Mouse (Mus musculus) thymus, adult 18-20 months (tissue): ENCODE data around the gene Ptpn3.

Experiments used
- DNase-seq, 2 experiments: peaks; one replicate each; pipeline ENCODE4 v3.0.0; 2022; ENCODE audit warnings: mixed read lengths in 2 of 2

Ptpn3 gene

DNA sequence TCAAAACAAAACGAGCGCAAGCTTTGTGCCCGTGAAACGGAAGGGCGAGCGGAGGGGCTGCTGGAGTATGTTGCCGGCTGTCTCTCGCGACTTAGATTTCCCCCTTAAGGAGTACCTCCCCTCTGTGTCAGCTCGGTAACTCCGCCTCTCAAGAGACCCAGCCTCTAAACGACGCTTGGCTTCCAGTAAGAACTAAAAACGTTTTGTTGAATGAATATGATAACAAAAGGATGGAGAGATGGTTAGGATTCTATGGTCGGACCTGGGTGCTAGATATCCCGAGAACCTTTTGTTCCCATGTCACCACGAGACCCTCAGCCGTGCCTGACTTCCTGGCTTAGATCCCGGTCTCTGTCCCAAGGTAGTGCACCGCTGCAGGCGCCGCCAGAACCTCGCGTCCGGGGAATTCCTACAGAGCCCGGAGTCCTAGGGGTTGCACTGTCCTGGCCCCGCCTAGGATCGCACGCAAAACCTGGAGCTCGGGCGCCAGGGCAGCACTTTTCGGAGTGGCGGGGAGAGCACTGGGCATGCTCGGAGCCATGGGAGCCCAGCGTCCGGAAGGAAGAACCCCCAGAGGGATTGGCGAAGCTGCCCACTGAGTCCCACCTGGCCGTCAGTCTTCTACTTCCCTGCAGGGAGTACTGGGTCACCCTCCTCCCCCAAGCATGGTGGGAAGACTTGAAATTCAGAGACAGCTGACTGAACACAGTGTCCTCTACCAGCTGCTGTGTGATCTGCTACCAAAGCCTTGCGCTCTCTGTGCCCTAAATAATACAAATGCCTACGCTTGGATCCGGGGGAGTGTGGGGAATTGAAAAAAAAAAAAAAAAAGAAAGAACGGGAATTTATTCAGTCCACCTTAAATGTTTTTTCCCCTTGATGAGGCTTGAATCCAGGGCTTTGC is at the start of gene Ptpn3:
TSS of gene Ptpn3 (minus strand) at position 428 of the 904 bp plus-strand sequence.
- DNase-seq, result peak; percentile 35

DNA sequence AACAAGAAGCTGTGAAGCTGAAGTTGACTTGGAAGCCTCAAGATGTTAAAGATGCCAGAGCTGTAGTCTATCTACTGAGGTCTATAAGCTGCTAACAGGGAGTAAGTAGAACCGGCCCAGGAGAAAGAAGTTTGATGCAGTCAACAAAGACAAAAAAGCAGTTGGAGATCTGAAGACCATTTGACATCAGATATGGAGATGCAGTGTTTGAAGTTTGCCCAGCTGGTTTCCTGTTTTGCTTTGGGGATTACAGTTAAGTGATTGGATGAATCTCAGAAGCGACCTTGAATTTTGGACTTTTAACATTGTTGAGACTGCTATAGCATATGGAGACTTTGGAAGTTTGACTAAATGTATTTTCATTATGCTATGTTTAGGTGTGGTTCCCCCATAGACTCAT is 48.9 kb upstream of the Ptpn3 start:
- no peak for DNase-seq

DNA sequence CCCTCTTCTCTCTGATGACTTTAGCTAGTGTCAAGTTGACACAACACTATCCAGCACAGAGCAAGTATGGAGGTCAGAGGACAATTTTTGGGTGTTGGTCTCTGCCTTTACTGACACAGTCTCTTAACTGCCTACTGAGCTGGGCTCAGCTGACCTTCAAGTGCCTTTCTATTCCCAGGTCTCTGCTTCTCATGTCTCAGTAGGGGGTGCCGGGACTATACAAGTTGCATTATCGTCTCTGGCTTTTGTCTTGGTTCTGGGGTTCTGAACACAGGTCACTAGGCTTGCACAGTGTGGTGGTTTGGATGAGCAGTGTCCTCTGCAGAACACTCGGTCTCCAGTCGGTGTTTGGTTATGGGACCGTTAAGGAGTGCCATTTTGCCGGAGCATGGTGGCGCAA is 42.4 kb upstream of the Ptpn3 start:
- DNase-seq, result no peak

- DNase-seq, result no peak
Observed at GRCm38 (mm10) chr4:57338923-57339322, 37.3 kb upstream of the Ptpn3 start.

- DNase-seq, result no peak
Observed at GRCm38 (mm10) chr4:57338061-57338460, 36.4 kb upstream of the Ptpn3 start.

DNA sequence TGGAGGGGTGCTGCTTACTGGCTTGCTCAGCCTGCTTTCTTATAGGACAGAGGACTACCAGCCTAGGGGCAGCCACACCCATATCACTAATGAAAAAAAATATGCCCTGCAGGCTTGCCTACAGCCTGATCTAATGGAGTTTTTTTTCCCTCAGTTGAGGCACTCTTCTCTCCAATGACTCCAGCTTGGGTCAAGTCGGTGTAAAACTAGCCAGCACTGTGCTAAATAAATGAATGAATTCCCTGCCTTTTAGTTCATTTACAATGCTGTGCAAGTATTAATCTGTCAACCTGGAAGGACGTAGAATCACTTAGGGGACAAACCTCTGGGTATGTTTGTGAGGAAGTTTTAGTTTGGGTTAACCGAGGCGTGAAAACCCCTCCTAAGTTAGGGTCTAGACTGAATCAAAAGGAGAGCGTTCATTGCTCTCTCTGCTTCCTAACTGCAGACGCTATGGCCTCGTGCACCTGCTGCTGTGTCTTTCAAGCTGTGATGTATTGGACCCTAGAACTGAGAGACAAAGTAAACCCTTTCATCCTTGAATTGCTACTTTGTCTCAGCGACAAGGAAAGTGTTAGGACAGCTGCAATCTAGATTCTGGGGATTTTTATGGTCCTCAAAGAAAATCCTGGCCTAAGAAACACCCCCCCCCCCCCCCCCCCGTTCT is 33.5 kb upstream of the Ptpn3 start:
- DNase-seq, result no peak

DNA sequence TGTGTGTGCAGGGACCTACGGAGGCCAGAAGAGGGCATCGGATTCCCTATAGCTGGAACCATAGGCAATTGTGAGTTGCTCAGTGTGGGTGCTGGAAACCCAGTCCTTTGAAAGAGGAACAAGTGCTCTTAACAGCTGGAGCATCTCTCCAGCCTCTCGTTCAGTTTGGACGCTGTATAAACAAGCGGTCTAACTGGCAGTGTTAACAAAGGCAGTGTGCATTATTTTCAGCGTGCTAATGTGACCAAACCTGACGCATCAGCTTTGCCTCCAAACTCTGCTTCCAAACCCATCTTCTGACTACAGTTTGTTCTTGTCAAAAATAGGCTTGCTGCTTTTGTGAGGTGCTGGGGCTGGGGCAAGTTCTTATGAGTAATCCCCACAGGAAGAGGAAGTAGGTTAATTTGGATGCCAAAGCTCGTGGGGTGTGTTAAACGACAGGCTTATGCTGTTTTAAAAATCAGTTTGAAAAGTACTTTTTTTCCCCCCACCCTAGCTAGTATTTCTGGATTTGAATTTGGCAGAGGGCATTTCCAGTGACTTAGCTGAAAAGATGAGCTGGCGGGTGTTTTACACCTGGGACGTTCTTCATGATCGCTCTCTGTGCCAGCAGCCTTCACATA is 32.4 kb upstream of the Ptpn3 start:
- no peak for DNase-seq

DNA sequence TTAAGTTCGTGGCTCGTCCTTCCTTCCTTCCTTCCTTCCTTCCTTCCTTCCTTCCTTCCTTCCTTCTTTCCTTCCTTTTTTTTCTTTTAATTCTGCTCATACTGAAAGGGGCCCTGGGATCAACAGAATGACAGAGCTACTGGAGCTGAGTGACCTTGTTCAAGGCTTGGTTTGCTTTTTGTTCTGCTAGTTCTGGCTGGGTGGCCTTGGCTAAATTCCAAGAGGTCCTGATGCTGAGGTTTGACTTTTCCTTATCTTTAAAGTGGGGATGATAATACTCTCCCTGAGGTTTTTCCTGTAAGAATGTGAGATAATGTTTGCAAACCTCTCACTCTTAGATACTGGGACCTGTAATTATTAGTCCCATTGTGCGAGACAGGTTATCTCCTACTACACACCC is 30.9 kb upstream of the Ptpn3 start:
- no peak for DNase-seq

GRCm38 (mm10) chr4:57320606-57321327 is 19.1 kb upstream of the Ptpn3 start:
- no peak for DNase-seq

- DNase-seq, result no peak
Observed at GRCm38 (mm10) chr4:57318525-57319212, 17.0 kb upstream of the Ptpn3 start.

- no peak for DNase-seq
Observed at GRCm38 (mm10) chr4:57312256-57313166, 10.9 kb upstream of the Ptpn3 start.

GRCm38 (mm10) chr4:57311750-57312149 is 10.1 kb upstream of the Ptpn3 start:
- DNase-seq, result no peak

DNA sequence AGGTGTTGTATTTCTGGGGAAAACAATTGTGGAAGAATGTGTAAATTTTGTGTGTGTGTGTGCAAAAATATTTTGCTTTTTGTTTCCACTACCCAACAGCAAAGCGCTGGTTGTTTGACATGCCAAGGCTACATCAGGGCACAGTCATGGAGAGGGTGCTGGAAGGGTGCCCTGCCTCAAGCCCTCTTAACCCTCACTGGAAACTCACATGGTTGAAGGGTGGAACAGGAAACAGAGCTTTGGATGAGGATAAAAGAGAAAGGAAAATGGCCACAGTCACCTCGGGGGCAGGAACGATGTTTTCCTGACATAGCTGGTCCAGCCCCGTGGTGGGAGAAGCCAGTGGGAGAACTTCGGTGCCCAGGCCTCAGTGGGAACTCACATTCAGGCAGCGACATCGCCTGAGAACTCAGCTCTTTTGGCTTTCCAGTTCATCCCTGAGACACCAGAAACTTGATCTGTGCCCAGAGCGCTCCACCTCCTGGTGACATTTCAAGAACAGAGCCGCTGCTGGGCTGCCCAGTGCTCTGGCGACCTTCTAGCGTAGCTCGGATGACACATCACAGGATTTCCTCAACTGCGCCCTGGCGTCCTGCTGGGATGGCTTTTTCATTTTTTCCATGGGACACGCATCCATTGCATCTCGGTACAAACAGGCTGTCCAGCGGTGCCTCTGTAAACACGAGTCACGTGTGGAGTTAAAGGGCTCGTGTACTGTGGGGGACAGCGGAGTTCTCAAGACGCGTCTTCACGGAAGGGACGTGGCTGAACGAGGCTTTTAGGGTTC is 6.8 kb upstream of the Ptpn3 start:
- DNase-seq, result no peak

GRCm38 (mm10) chr4:57307747-57308146 is 6.1 kb upstream of the Ptpn3 start:
- DNase-seq, result no peak

- DNase-seq, result no peak
Observed at GRCm38 (mm10) chr4:57306260-57306659, 4.6 kb upstream of the Ptpn3 start.

DNA sequence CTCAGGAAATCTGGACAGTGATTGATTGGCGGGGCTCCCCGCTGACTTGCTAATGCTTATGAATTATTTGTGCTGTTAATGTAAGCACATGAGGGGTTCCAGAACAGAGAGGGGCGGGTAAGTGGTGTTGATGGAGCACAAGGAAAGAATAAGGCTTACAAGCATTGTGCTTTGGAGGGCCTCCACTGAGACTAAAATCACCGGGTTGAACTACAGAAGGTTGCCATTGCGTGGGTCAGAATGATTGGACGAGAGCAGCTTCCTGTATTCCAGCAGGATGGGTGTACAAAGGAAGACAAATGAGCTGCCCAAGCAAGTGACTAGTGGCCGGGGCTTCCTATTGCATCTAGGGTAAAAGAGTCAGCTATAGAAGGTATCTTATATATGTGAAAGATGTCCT is 4.0 kb upstream of the Ptpn3 start:
- no peak for DNase-seq

GRCm38 (mm10) chr4:57300469-57301409 is 898 bp downstream of the Ptpn3 start:
- peak; percentile 9 to 10 for DNase-seq

- peak; percentile 24 to 27 for DNase-seq
Observed at GRCm38 (mm10) chr4:57299701-57300468, 1.8 kb downstream of the Ptpn3 start.
